Mouse (Mus musculus): Measurements from ENCODE around the gene Rps6ka3. TPM values are rescaled to one million over a fixed set of nuclear protein-coding genes. Genes with fewer than 3 reads are reported as not detected.

The Rps6ka3 gene
- polyA plus RNA-seq, 1 experiment from 2014 or later = 7.0 TPM

Other genes starting within 250 kb of the Rps6ka3 start
- gene Eif1ax, start 161.9 kb downstream of the Rps6ka3 start, polyA plus RNA-seq (2015; fragmentation: Nextera tagmentation; extraction: Ambion mirVana) = 107 and 114 TPM in 2 replicates
- 1.2 and 1.5 TPM in 2 replicates for gene Map7d2, start 204.3 kb downstream of the Rps6ka3 start, polyA plus RNA-seq (2015; fragmentation: Nextera tagmentation; extraction: Ambion mirVana)

All from limb, embryonic 15.5 days (tissue).